Mouse (Mus musculus) midbrain, embryonic 13.5 days (tissue): ENCODE results near the gene Nxph3. TPM values are rescaled to one million over a fixed set of nuclear protein-coding genes. Genes with fewer than 3 reads are reported as not detected.
A peak's percentile ranks its signal among the peaks of the same experiment; 100 is the strongest.
"Not testable (repeated sequence)": the region's sequence is repeated elsewhere in the genome, so short reads cannot be mapped to it uniquely, and the experiment has no call there.

Experiments
- ATAC-seq: fragments of 200-750 bp; cut with Nextera tagmentation; 2 replicates; pipeline ENCODE4 v1.8.0; 2017; ENCODE audit warnings: mild to moderate bottlenecking, moderate TSS enrichment, moderate library complexity
- H3K27ac ChIP-seq: fragments of 300-500 bp; sonication (generic); 2 replicates; pipeline ENCODE4 v1.5.1; 2015; ENCODE audit warnings: inconsistent platforms, mild to moderate bottlenecking, moderate library complexity
- H3K27me3 ChIP-seq: fragments of 300-500 bp; sonication (generic); 2 replicates; pipeline ENCODE4 v1.6.1; 2015; ENCODE audit warnings: mild to moderate bottlenecking, inconsistent platforms
- H3K36me3 ChIP-seq: fragments of 300-500 bp; sonication (generic); 2 replicates; pipeline ENCODE4 v1.6.1; 2015; ENCODE audit warnings: mild to moderate bottlenecking, inconsistent platforms
- H3K4me1 ChIP-seq: fragments of 300-500 bp; sonication (generic); replicated peaks from 2 replicates; pipeline ENCODE4 v1.6.1; 2015; ENCODE audit warnings: inconsistent platforms
- H3K4me2 ChIP-seq: fragments of 300-500 bp; sonication (generic); replicated peaks from 2 replicates; pipeline ENCODE4 v1.6.1; 2015; ENCODE audit warnings: moderate library complexity, mild to moderate bottlenecking, inconsistent platforms
- H3K4me3 ChIP-seq: fragments of 300-500 bp; sonication (generic); replicated peaks from 2 replicates; pipeline ENCODE4 v1.5.1; 2015; ENCODE audit warnings: mild to moderate bottlenecking, inconsistent platforms
- H3K9ac ChIP-seq: fragments of 300-500 bp; sonication (generic); replicated peaks from 2 replicates; pipeline ENCODE4 v1.6.1; 2015; ENCODE audit warnings: mild to moderate bottlenecking, inconsistent platforms
- H3K9me3 ChIP-seq: fragments of 300-500 bp; sonication (generic); 2 replicates; pipeline ENCODE4 v1.6.1; 2016; ENCODE audit warnings: mild to moderate bottlenecking, inconsistent platforms
- WGBS: fragments of 180-500 bp; shearing (Covaris S2); methylation state at CpG from one replicate; pipeline ENCODE4 v1.1.7; 2015; 5-methylcytosine and 5-hydroxymethylcytosine counted together
- polyA plus RNA-seq: library from polyadenylated mRNA; unstranded; fragments of >200 nt; fragmentation: Nextera tagmentation; extraction: Ambion mirVana; gene quantifications from 2 replicates; pipeline ENCODE4 v1.2.1, GENCODE M21; 2015

The Nxph3 gene
- polyA plus RNA-seq, 1 experiment from 2014 or later, result 1.9 TPM

GRCm38 (mm10) chr11:95503581-95504180, 10.7 kb downstream of the Nxph3 start:
- Histone ChIP-seq H3K4me3 (no peak overlapping the region), H3K36me3 (0 out of 2 replicates have a peak, but pooled peaks cover 4% of the 10 kb centered on the region), H3K27me3 (peaks cover 9% of the 10 kb centered on the region; the same call in 1 of the 2 replicates), H3K27ac (no peak overlapping the region), H3K4me2 (no peak overlapping the region), H3K9me3 (no peaks in the 10 kb centered on the region), H3K4me1 (peaks cover 23% of the 10 kb centered on the region), H3K9ac (no peak overlapping the region)
- WGBS, result 66% methylated on average over 10 of the region's 10 CpGs
- no peak for ATAC-seq

DNA sequence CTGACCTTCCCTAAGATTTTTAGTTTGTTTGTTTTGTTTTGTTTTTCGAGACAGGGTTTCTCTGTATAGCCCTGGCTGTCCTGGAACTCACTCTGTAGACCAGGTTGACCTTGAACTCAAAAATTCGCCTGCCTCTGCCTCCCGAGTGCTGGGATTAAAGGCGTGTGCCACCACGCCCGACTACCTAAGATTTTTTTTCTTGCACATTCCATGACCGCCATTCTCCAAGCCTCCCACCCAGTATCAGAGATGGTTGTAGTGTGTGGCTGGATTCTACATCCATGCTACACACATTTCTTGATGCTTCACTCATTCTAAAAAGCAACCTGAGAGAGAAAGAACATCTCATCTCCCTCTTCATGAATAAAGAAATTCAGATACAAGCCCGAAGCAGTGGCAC, 12.5 kb downstream of the Nxph3 start:
- not testable (repeated sequence) for ATAC-seq, H3K9me3 ChIP-seq, H3K27me3 ChIP-seq, H3K4me2 ChIP-seq, H3K27ac ChIP-seq, H3K4me3 ChIP-seq, H3K9ac ChIP-seq
- peaks cover 14% of the 10 kb centered on the region for H3K36me3 ChIP-seq
- 86% methylated on average over 8 of the region's 8 CpGs for WGBS
- peaks cover 20% of the 10 kb centered on the region for H3K4me1 ChIP-seq

DNA sequence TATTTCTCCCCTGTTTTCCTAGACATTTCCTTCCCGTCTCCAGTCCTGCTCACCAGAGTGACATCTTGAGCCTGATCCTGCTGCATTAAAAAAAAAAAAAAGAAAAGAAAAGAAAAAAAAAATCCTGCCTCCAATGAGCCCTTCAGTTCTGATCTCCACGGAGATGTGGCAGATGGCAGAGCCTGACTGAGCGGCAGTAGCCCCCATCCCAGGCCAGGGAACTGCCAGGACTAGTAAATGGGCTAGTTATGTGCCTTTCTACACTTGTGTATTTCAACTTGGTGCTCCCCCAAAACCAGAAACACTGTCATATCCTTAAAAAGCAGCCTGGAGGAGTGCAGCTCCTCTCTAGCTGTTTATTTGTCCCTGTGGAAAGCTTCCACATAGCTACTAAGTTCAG, 13.5 kb downstream of the Nxph3 start:
- WGBS, result 20% methylated on average over 3 of the region's 3 CpGs
- H3K9me3 ChIP-seq, result no peaks in the 10 kb centered on the region
- no peak overlapping the region for H3K9ac ChIP-seq
- peaks cover 14% of the 10 kb centered on the region for H3K36me3 ChIP-seq
- H3K4me3 ChIP-seq, result no peak overlapping the region
- no peak for ATAC-seq
- H3K4me2 ChIP-seq, result no peak overlapping the region
- peak overlapping the region; percentile 58; the same call in 1 of the 2 replicates for H3K27ac ChIP-seq
- H3K4me1 ChIP-seq, result peaks cover 20% of the 10 kb centered on the region
- no peaks in the 10 kb centered on the region for H3K27me3 ChIP-seq

- Histone ChIP-seq H3K9ac (peak overlapping the region; percentile 19; the same call in 1 of the 2 replicates), H3K27ac (peak overlapping the region; percentile 58), H3K27me3 (no peaks in the 10 kb centered on the region), H3K9me3 (no peaks in the 10 kb centered on the region), H3K36me3 (peaks cover 15% of the 10 kb centered on the region), H3K4me2 (no peak overlapping the region), H3K4me1 (peaks cover 20% of the 10 kb centered on the region), H3K4me3 (no peak overlapping the region)
- ATAC-seq, result no peak
- 62% methylated on average over 4 of the region's 4 CpGs for WGBS
Measured at GRCm38 (mm10) chr11:95500412-95500811, 14.0 kb downstream of the Nxph3 start.

GRCm38 (mm10) chr11:95497921-95498320, 16.4 kb downstream of the Nxph3 start:
- no peaks in the 10 kb centered on the region for H3K9me3 ChIP-seq
- peaks cover 34% of the 10 kb centered on the region for H3K36me3 ChIP-seq
- no peak overlapping the region for H3K4me2 ChIP-seq
- peaks cover 13% of the 10 kb centered on the region for H3K4me1 ChIP-seq
- H3K27me3 ChIP-seq, result no peaks in the 10 kb centered on the region
- 84% methylated on average over 5 of the region's 5 CpGs for WGBS
- no peak overlapping the region for H3K27ac ChIP-seq
- no peak for ATAC-seq
- H3K4me3 ChIP-seq, result no peak overlapping the region
- no peak overlapping the region for H3K9ac ChIP-seq

GRCm38 (mm10) chr11:95495883-95496282, 18.5 kb downstream of the Nxph3 start:
- Histone ChIP-seq H3K9me3 (no peaks in the 10 kb centered on the region), H3K4me1 (peaks cover 7% of the 10 kb centered on the region), H3K9ac (no peak overlapping the region), H3K4me2 (no peak overlapping the region), H3K27ac (no peak overlapping the region), H3K4me3 (no peak overlapping the region), H3K36me3 (peaks cover 46% of the 10 kb centered on the region), H3K27me3 (no peaks in the 10 kb centered on the region)
- WGBS, result 91% methylated on average over 9 of the region's 9 CpGs
- no peak for ATAC-seq

GRCm38 (mm10) chr11:95494374-95494773, 20.0 kb downstream of the Nxph3 start:
- H3K27ac ChIP-seq, result no peak overlapping the region
- H3K27me3 ChIP-seq, result no peaks in the 10 kb centered on the region
- peaks cover 61% of the 10 kb centered on the region for H3K36me3 ChIP-seq
- H3K4me2 ChIP-seq, result no peak overlapping the region
- no peaks in the 10 kb centered on the region for H3K4me1 ChIP-seq
- WGBS, result 96% methylated on average over 3 of the region's 3 CpGs
- H3K9me3 ChIP-seq, result no peaks in the 10 kb centered on the region
- no peak for ATAC-seq
- H3K4me3 ChIP-seq, result no peak overlapping the region
- H3K9ac ChIP-seq, result no peak overlapping the region

DNA sequence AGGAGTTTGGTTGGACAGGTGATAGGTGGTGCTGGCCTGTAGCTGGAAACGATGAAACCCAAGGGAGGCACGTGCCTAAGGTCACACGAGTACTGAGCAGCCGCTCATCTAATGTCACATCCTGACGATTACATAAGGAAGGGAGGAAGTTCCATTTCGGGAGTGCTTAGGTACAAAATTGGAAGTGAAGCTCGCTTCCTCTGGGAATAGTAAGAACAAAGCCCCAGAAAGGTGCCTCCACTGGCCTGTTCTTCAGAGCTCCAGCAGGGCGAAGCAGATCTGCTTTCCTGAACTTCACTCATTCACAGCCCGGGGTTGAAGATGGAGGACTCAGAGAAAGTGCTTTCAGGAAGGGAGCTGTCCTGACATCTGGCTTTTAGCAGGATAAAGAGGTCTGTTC, 20.4 kb downstream of the Nxph3 start:
- H3K9me3 ChIP-seq, result no peaks in the 10 kb centered on the region
- WGBS, result 93% methylated on average over 9 of the region's 9 CpGs
- peaks cover 63% of the 10 kb centered on the region for H3K36me3 ChIP-seq
- H3K9ac ChIP-seq, result no peak overlapping the region
- no peaks in the 10 kb centered on the region for H3K27me3 ChIP-seq
- no peak for ATAC-seq
- no peaks in the 10 kb centered on the region for H3K4me1 ChIP-seq
- no peak overlapping the region for H3K27ac ChIP-seq
- H3K4me2 ChIP-seq, result no peak overlapping the region
- no peak overlapping the region for H3K4me3 ChIP-seq

DNA sequence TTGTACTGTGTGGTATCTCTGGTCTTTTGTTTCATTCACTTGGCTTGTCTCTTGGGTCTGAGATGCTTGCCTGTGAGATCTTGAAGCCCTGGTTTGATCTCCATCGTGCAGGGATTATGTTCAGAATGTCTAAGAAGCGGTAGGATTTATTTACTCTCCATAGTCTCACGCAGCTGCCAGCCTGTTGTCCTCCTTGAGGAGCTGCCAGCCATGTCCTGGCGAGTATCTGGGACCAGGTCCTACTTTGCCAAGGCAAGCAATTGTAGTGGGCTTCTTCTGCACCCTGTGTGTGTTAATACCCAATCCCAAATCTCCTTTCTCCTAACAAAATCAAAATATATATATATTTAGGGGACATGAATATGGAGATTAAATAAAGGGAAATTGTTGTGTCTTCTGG, 21.4 kb downstream of the Nxph3 start:
- H3K4me2 ChIP-seq, result no peak overlapping the region
- no peaks in the 10 kb centered on the region for H3K27me3 ChIP-seq
- H3K9me3 ChIP-seq, result no peaks in the 10 kb centered on the region
- H3K9ac ChIP-seq, result no peak overlapping the region
- no peak for ATAC-seq
- WGBS, result 67% methylated on average over 4 of the region's 4 CpGs
- no peak overlapping the region for H3K27ac ChIP-seq
- H3K36me3 ChIP-seq, result peaks cover 67% of the 10 kb centered on the region
- no peak overlapping the region for H3K4me3 ChIP-seq
- no peaks in the 10 kb centered on the region for H3K4me1 ChIP-seq

DNA sequence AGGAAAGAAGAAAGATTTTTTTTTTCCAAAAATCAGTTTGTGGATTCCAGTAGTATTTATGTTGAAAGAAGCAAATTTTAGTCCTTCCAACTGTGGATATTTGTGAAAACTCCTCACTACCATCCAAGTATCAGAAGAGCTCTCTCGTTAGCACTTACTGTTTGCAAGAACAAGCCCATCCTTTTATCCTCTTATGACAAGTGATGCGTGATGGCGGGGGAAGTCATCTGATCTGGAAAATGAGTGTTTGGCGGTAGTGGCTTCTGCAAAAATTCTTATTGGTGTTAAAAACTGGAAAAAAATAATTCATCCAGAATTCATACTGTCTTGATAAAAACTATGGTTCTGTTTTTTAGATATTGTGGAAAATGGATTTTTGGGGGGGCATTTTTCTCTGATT, 22.1 kb downstream of the Nxph3 start:
- H3K4me2 ChIP-seq, result no peak overlapping the region
- no peak overlapping the region for H3K27ac ChIP-seq
- H3K4me1 ChIP-seq, result no peaks in the 10 kb centered on the region
- no peaks in the 10 kb centered on the region for H3K9me3 ChIP-seq
- H3K9ac ChIP-seq, result no peak overlapping the region
- 65% methylated on average over 4 of the region's 4 CpGs for WGBS
- H3K36me3 ChIP-seq, result peaks cover 67% of the 10 kb centered on the region
- H3K27me3 ChIP-seq, result no peaks in the 10 kb centered on the region
- no peak overlapping the region for H3K4me3 ChIP-seq
- no peak for ATAC-seq

DNA sequence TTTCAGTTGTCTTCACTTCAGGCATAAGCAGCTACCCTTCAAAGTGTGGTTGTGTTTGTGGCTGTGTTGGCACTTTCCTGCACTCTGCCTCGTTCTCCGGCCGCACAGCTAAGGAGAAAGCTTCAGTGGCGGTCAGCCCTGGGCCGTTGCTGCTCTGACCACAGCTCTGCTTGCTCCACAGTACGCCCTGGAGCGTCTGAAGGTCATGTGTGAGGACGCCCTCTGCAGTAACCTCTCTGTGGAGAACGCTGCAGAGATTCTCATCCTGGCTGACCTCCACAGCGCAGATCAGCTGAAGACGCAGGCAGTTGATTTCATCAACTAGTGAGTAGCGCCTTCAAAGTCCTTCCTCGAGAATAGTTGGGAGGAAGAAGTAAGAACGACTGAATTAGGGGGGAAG, 24.3 kb downstream of the Nxph3 start:
- no peak for ATAC-seq
- Histone ChIP-seq H3K9ac (no peak overlapping the region), H3K4me1 (no peaks in the 10 kb centered on the region), H3K4me2 (no peak overlapping the region), H3K9me3 (no peaks in the 10 kb centered on the region), H3K36me3 (peaks cover 82% of the 10 kb centered on the region), H3K4me3 (no peak overlapping the region), H3K27me3 (no peaks in the 10 kb centered on the region), H3K27ac (no peak overlapping the region)
- WGBS, result 89% methylated on average over 14 of the region's 14 CpGs

GRCm38 (mm10) chr11:95487237-95487636, 27.1 kb downstream of the Nxph3 start:
- no peak overlapping the region for H3K4me2 ChIP-seq
- no peak overlapping the region for H3K27ac ChIP-seq
- ATAC-seq, result no peak
- no peaks in the 10 kb centered on the region for H3K9me3 ChIP-seq
- no peaks in the 10 kb centered on the region for H3K27me3 ChIP-seq
- WGBS, result 96% methylated on average over 2 of the region's 2 CpGs
- no peak overlapping the region for H3K4me3 ChIP-seq
- peaks cover 88% of the 10 kb centered on the region for H3K36me3 ChIP-seq
- H3K9ac ChIP-seq, result no peak overlapping the region
- no peaks in the 10 kb centered on the region for H3K4me1 ChIP-seq

- no peaks in the 10 kb centered on the region for H3K9me3 ChIP-seq
- ATAC-seq, result no peak
- peaks cover 78% of the 10 kb centered on the region for H3K36me3 ChIP-seq
- H3K27me3 ChIP-seq, result no peaks in the 10 kb centered on the region
- no peak overlapping the region for H3K9ac ChIP-seq
- H3K4me3 ChIP-seq, result no peak overlapping the region
- no peaks in the 10 kb centered on the region for H3K4me1 ChIP-seq
- WGBS, result 97% methylated on average over 18 of the region's 18 CpGs
- no peak overlapping the region for H3K27ac ChIP-seq
- no peak overlapping the region for H3K4me2 ChIP-seq
Measured at GRCm38 (mm10) chr11:95485634-95486033, 28.7 kb downstream of the Nxph3 start.
